Mouse (Mus musculus) cortical plate, adult 2 months (tissue): ENCODE measurements around the gene Srxn1.

Experiments
- CTCF ChIP-seq: fragments of 200-500 bp; IDR thresholded peaks from 2 replicates; pipeline ENCODE4 v1.5.1; 2011; ENCODE audit warnings: mild to moderate bottlenecking, control low read depth, low read length; ENCODE audit not compliant: insufficient read depth; ENCODE audit errors: extremely low read depth
- POLR2A ChIP-seq: fragments of 200-500 bp; IDR thresholded peaks from 2 replicates; pipeline ENCODE4 v1.6.1; 2011; ENCODE audit warnings: mild to moderate bottlenecking, low read length, control low read depth; ENCODE audit not compliant: insufficient read depth; ENCODE audit errors: extremely low read depth

GRCm38 (mm10) chr2:152148675-152149074, 43.4 kb downstream of the Srxn1 start:
- TF ChIP-seq CTCF (no peak), POLR2A (no peak)
